Mouse (Mus musculus): ENCODE measurements around the gene Snapin. TPM values are rescaled to one million over a fixed set of nuclear protein-coding genes. Genes with fewer than 3 reads are reported as not detected.

Snapin gene
- 87.9 and 89.1 TPM in 2 replicates for polyA plus RNA-seq (2015; fragmentation: Nextera tagmentation; extraction: Ambion mirVana)

- under 1% methylated on average over 37 of the region's 37 CpGs for WGBS
- Histone ChIP-seq H3K27ac (peak within 1 kb of the TSS; percentile 61; the same call in 1 of the 2 replicates), H3K4me1 (replicated peaks) (peaks cover 7% of the 10 kb centered on the region), H3K36me3 (peaks cover 38% of the 10 kb centered on the region), H3K9me3 (no peaks in the 10 kb centered on the region), H3K4me2 (replicated peaks) (peak within 1 kb of the TSS; percentile 60), H3K27me3 (no peaks in the 10 kb centered on the region), H3K4me3 (replicated peaks) (peak within 1 kb of the TSS; percentile 72), H3K9ac (replicated peaks) (peak within 1 kb of the TSS; percentile 78)
- ATAC-seq, result peak; percentile 99
Observed at GRCm38 (mm10) chr3:90490696-90491256, at the start of gene Snapin. Gene Snapin (minus strand): TSS chr3:90491033.

GRCm38 (mm10) chr3:90537905-90538296, 47.1 kb upstream of the Snapin start:
- H3K4me1 ChIP-seq (replicated peaks), result peaks cover 13% of the 10 kb centered on the region
- no peak overlapping the region for H3K9ac ChIP-seq (replicated peaks)
- H3K9me3 ChIP-seq, result no peaks in the 10 kb centered on the region
- no peaks in the 10 kb centered on the region for H3K36me3 ChIP-seq
- H3K27me3 ChIP-seq, result no peaks in the 10 kb centered on the region
- H3K4me3 ChIP-seq (replicated peaks), result no peak overlapping the region
- 92% methylated on average over 5 of the region's 5 CpGs for WGBS
- H3K4me2 ChIP-seq (replicated peaks), result no peak overlapping the region
- no peak overlapping the region for H3K27ac ChIP-seq
- ATAC-seq, result no peak

- no peak for ATAC-seq
- H3K4me1 ChIP-seq (replicated peaks), result peaks cover 13% of the 10 kb centered on the region
- H3K4me2 ChIP-seq (replicated peaks), result no peak within 1 kb of the TSS
Observed at GRCm38 (mm10) chr3:90537141-90537904, 46.5 kb upstream of the Snapin start, which contains the start of gene S100a16. Gene S100a16 (plus strand): TSS chr3:90537254.

GRCm38 (mm10) chr3:90535446-90535845, 44.6 kb upstream of the Snapin start:
- no peak overlapping the region for H3K4me3 ChIP-seq (replicated peaks)
- no peaks in the 10 kb centered on the region for H3K4me1 ChIP-seq (replicated peaks)
- no peak overlapping the region for H3K27ac ChIP-seq
- no peaks in the 10 kb centered on the region for H3K9me3 ChIP-seq
- no peak overlapping the region for H3K4me2 ChIP-seq (replicated peaks)
- H3K27me3 ChIP-seq, result no peaks in the 10 kb centered on the region
- 77% methylated on average over 1 of the region's 1 CpGs for WGBS
- H3K9ac ChIP-seq (replicated peaks), result no peak overlapping the region
- no peaks in the 10 kb centered on the region for H3K36me3 ChIP-seq
- ATAC-seq, result no peak

More at GRCm38 (mm10) chr3:90537141-90537904, 46.5 kb upstream of the Snapin start, which contains the start of gene S100a16:
- Histone ChIP-seq H3K9ac (replicated peaks) (no peak within 1 kb of the TSS), H3K27ac (no peak within 1 kb of the TSS), H3K27me3 (no peaks in the 10 kb centered on the region), H3K9me3 (no peaks in the 10 kb centered on the region), H3K4me3 (replicated peaks) (no peak within 1 kb of the TSS), H3K36me3 (no peaks in the 10 kb centered on the region)
- 46% methylated on average over 10 of the region's 10 CpGs for WGBS

- Histone ChIP-seq H3K4me1 (replicated peaks) (no peaks in the 10 kb centered on the region), H3K27me3 (no peaks in the 10 kb centered on the region), H3K4me2 (replicated peaks) (no peak overlapping the region), H3K27ac (no peak overlapping the region), H3K4me3 (replicated peaks) (no peak overlapping the region), H3K9ac (replicated peaks) (no peak overlapping the region), H3K36me3 (no peaks in the 10 kb centered on the region), H3K9me3 (no peaks in the 10 kb centered on the region)
- WGBS, result 71% methylated on average over 5 of the region's 5 CpGs
- ATAC-seq, result no peak
Observed at GRCm38 (mm10) chr3:90531713-90532112, 40.9 kb upstream of the Snapin start.

- H3K27ac ChIP-seq, result no peak overlapping the region
- H3K9ac ChIP-seq (replicated peaks), result no peak overlapping the region
- no peak overlapping the region for H3K4me3 ChIP-seq (replicated peaks)
- 90% methylated on average over 7 of the region's 7 CpGs for WGBS
- no peaks in the 10 kb centered on the region for H3K27me3 ChIP-seq
- no peaks in the 10 kb centered on the region for H3K36me3 ChIP-seq
- no peaks in the 10 kb centered on the region for H3K9me3 ChIP-seq
- ATAC-seq, result no peak
- H3K4me2 ChIP-seq (replicated peaks), result no peak overlapping the region
- H3K4me1 ChIP-seq (replicated peaks), result no peaks in the 10 kb centered on the region
Observed at GRCm38 (mm10) chr3:90527291-90527873, 36.5 kb upstream of the Snapin start.

GRCm38 (mm10) chr3:90526580-90526979, 35.7 kb upstream of the Snapin start, which contains the start of gene S100a14:
Gene S100a14 (plus strand): TSS chr3:90526856.
- H3K4me1 ChIP-seq (replicated peaks), result no peaks in the 10 kb centered on the region

GRCm38 (mm10) chr3:90526076-90526475, 35.2 kb upstream of the Snapin start:
- H3K27me3 ChIP-seq, result no peaks in the 10 kb centered on the region
- H3K4me1 ChIP-seq (replicated peaks), result no peaks in the 10 kb centered on the region
- H3K9me3 ChIP-seq, result no peaks in the 10 kb centered on the region
- no peaks in the 10 kb centered on the region for H3K36me3 ChIP-seq
- ATAC-seq, result no peak
- 76% methylated on average over 2 of the region's 2 CpGs for WGBS
- no peak overlapping the region for H3K27ac ChIP-seq
- no peak overlapping the region for H3K4me2 ChIP-seq (replicated peaks)
- no peak overlapping the region for H3K9ac ChIP-seq (replicated peaks)
- no peak overlapping the region for H3K4me3 ChIP-seq (replicated peaks)

More at GRCm38 (mm10) chr3:90526580-90526979, 35.7 kb upstream of the Snapin start, which contains the start of gene S100a14:
- Histone ChIP-seq H3K27me3 (no peaks in the 10 kb centered on the region), H3K9ac (replicated peaks) (no peak within 1 kb of the TSS), H3K4me2 (replicated peaks) (no peak within 1 kb of the TSS), H3K27ac (no peak within 1 kb of the TSS), H3K36me3 (no peaks in the 10 kb centered on the region), H3K4me3 (replicated peaks) (no peak within 1 kb of the TSS), H3K9me3 (no peaks in the 10 kb centered on the region)
- no peak for ATAC-seq
- WGBS, result 75% methylated on average over 5 of the region's 5 CpGs

GRCm38 (mm10) chr3:90525421-90525820, 34.6 kb upstream of the Snapin start:
- no peaks in the 10 kb centered on the region for H3K9me3 ChIP-seq
- H3K4me3 ChIP-seq (replicated peaks), result no peak overlapping the region
- 66% methylated on average over 4 of the region's 4 CpGs for WGBS
- H3K36me3 ChIP-seq, result no peaks in the 10 kb centered on the region
- ATAC-seq, result no peak
- H3K9ac ChIP-seq (replicated peaks), result no peak overlapping the region
- no peak overlapping the region for H3K4me2 ChIP-seq (replicated peaks)
- H3K4me1 ChIP-seq (replicated peaks), result no peaks in the 10 kb centered on the region
- 0 out of 2 replicates have a peak, but pooled peaks cover 3% of the 10 kb centered on the region for H3K27me3 ChIP-seq
- H3K27ac ChIP-seq, result no peak overlapping the region

- Histone ChIP-seq H3K27ac (no peak overlapping the region), H3K9me3 (no peaks in the 10 kb centered on the region), H3K4me3 (replicated peaks) (no peak overlapping the region), H3K4me1 (replicated peaks) (peaks cover 16% of the 10 kb centered on the region), H3K27me3 (peaks cover 43% of the 10 kb centered on the region), H3K9ac (replicated peaks) (no peak overlapping the region), H3K4me2 (replicated peaks) (no peak overlapping the region), H3K36me3 (no peaks in the 10 kb centered on the region)
- WGBS, result 90% methylated on average over 4 of the region's 4 CpGs
- no peak for ATAC-seq
Observed at GRCm38 (mm10) chr3:90517711-90518110, 26.9 kb upstream of the Snapin start.

GRCm38 (mm10) chr3:90515789-90516188, 25.0 kb upstream of the Snapin start:
- Histone ChIP-seq H3K9me3 (no peaks in the 10 kb centered on the region), H3K36me3 (no peaks in the 10 kb centered on the region), H3K4me3 (replicated peaks) (no peak overlapping the region), H3K27me3 (peaks cover 58% of the 10 kb centered on the region), H3K4me2 (replicated peaks) (0 out of 2 replicates have a peak overlapping the region, but pooled peaks have one; percentile 60), H3K4me1 (replicated peaks) (peaks cover 16% of the 10 kb centered on the region), H3K27ac (no peak overlapping the region), H3K9ac (replicated peaks) (no peak overlapping the region)
- WGBS, result 91% methylated on average over 4 of the region's 4 CpGs
- no peak for ATAC-seq

- Histone ChIP-seq H3K4me3 (replicated peaks) (peak overlapping the region; percentile 34), H3K9me3 (no peaks in the 10 kb centered on the region), H3K9ac (replicated peaks) (peak overlapping the region; percentile 39; the same call in 1 of the 2 replicates), H3K4me1 (replicated peaks) (peaks cover 16% of the 10 kb centered on the region), H3K36me3 (no peaks in the 10 kb centered on the region), H3K4me2 (replicated peaks) (peak overlapping the region; percentile 60), H3K27ac (no peak overlapping the region), H3K27me3 (peaks cover 53% of the 10 kb centered on the region)
- 54% methylated on average over 1 of the region's 1 CpGs for WGBS
- ATAC-seq, result no peak
Observed at GRCm38 (mm10) chr3:90515242-90515641, 24.4 kb upstream of the Snapin start.
